Mouse (Mus musculus) limb, embryonic 15.5 days (tissue): ENCODE results near the gene Rpain. TPM values are rescaled to one million over a fixed set of nuclear protein-coding genes. Genes with fewer than 3 reads are reported as not detected.

Experiments
- ATAC-seq: fragments of 200-750 bp; cut with Nextera tagmentation; 2 replicates; pipeline ENCODE4 v1.8.0; 2017; ENCODE audit warnings: low read depth, moderate TSS enrichment; ENCODE audit not compliant: insufficient number of reproducible peaks, low FRiP score, low TSS enrichment
- H3K27ac ChIP-seq: fragments of 300-500 bp; sonication (generic); 2 replicates; pipeline ENCODE4 v1.5.1; 2015; ENCODE audit warnings: moderate library complexity, mild to moderate bottlenecking, inconsistent platforms
- H3K27me3 ChIP-seq: fragments of 300-500 bp; sonication (generic); 2 replicates; pipeline ENCODE4 v1.6.1; 2015; ENCODE audit warnings: inconsistent platforms
- H3K36me3 ChIP-seq: fragments of 300-500 bp; sonication (generic); 2 replicates; pipeline ENCODE4 v1.6.1; 2015; ENCODE audit warnings: inconsistent platforms
- H3K4me1 ChIP-seq: fragments of 300-500 bp; sonication (generic); 2 replicates; pipeline ENCODE4 v1.6.1; 2015; ENCODE audit warnings: inconsistent platforms
- H3K4me2 ChIP-seq: fragments of 300-500 bp; sonication (generic); 2 replicates; pipeline ENCODE4 v1.6.1; 2015; ENCODE audit warnings: mild to moderate bottlenecking, inconsistent platforms
- H3K4me3 ChIP-seq: fragments of 300-500 bp; sonication (generic); 2 replicates; pipeline ENCODE4 v1.5.1; 2015; ENCODE audit warnings: mild to moderate bottlenecking, inconsistent platforms
- H3K9ac ChIP-seq: fragments of 300-500 bp; sonication (generic); 2 replicates; pipeline ENCODE4 v1.6.1; 2015; ENCODE audit warnings: inconsistent platforms
- H3K9me3 ChIP-seq: fragments of 300-500 bp; sonication (generic); 2 replicates; pipeline ENCODE4 v1.6.1; 2016; ENCODE audit warnings: inconsistent platforms
- WGBS: fragments of 180-500 bp; shearing (Covaris S2); methylation state at CpG from one replicate; pipeline ENCODE4 v1.1.7; 2015; 5-methylcytosine and 5-hydroxymethylcytosine counted together
- polyA plus RNA-seq: library from polyadenylated mRNA; unstranded; fragments of >200 nt; fragmentation: Nextera tagmentation; extraction: Ambion mirVana; gene quantifications from 2 replicates; pipeline ENCODE4 v1.2.1, GENCODE M21; 2015

Rpain gene
- 69.1 and 71.5 TPM in 2 replicates for polyA plus RNA-seq

- peak within 1 kb of the TSS; percentile 85 for H3K9ac ChIP-seq
- H3K4me3 ChIP-seq, result peak within 1 kb of the TSS; percentile 82
- WGBS, result under 1% methylated on average over 43 of the region's 43 CpGs
- peaks cover 39% of the 10 kb centered on the region for H3K36me3 ChIP-seq
- peaks cover 16% of the 10 kb centered on the region for H3K4me1 ChIP-seq
- H3K27me3 ChIP-seq, result no peaks in the 10 kb centered on the region
- H3K4me2 ChIP-seq, result peak within 1 kb of the TSS; percentile 91
- peak; percentile 99 for ATAC-seq
- H3K9me3 ChIP-seq, result no peaks in the 10 kb centered on the region
- H3K27ac ChIP-seq, result peak within 1 kb of the TSS; percentile 92
Measured at GRCm38 (mm10) chr11:70969821-70970559, at the start of gene Rpain, which contains the start of gene Nup88. Rpain (plus strand) TSS chr11:70970213. Nup88 (minus strand) TSS chr11:70969973.

GRCm38 (mm10) chr11:70931461-70931860, 38.6 kb upstream of the Rpain start:
- ATAC-seq, result no peak
- no peaks in the 10 kb centered on the region for H3K9me3 ChIP-seq
- peaks cover 49% of the 10 kb centered on the region for H3K36me3 ChIP-seq
- H3K27ac ChIP-seq, result no peak overlapping the region
- H3K4me2 ChIP-seq, result no peak overlapping the region
- no peak overlapping the region for H3K4me3 ChIP-seq
- no peaks in the 10 kb centered on the region for H3K27me3 ChIP-seq
- no peaks in the 10 kb centered on the region for H3K4me1 ChIP-seq
- 82% methylated on average over 5 of the region's 5 CpGs for WGBS
- no peak overlapping the region for H3K9ac ChIP-seq

- Histone ChIP-seq H3K36me3 (peaks cover 70% of the 10 kb centered on the region), H3K4me1 (no peaks in the 10 kb centered on the region), H3K4me2 (no peak overlapping the region), H3K27ac (no peak overlapping the region), H3K27me3 (no peaks in the 10 kb centered on the region), H3K4me3 (no peak overlapping the region), H3K9me3 (no peaks in the 10 kb centered on the region), H3K9ac (no peak overlapping the region)
- WGBS, result 90% methylated on average over 7 of the region's 7 CpGs
- no peak for ATAC-seq
Measured at GRCm38 (mm10) chr11:70935316-70935715, 34.7 kb upstream of the Rpain start.

GRCm38 (mm10) chr11:70942596-70942995, 27.4 kb upstream of the Rpain start:
- H3K9me3 ChIP-seq, result no peaks in the 10 kb centered on the region
- no peaks in the 10 kb centered on the region for H3K27me3 ChIP-seq
- H3K27ac ChIP-seq, result no peak overlapping the region
- H3K36me3 ChIP-seq, result peaks cover 88% of the 10 kb centered on the region
- H3K4me1 ChIP-seq, result no peaks in the 10 kb centered on the region
- H3K4me2 ChIP-seq, result no peak overlapping the region
- no peak for ATAC-seq
- H3K9ac ChIP-seq, result no peak overlapping the region
- WGBS, result 97% methylated on average over 1 of the region's 1 CpGs
- H3K4me3 ChIP-seq, result no peak overlapping the region

- no peaks in the 10 kb centered on the region for H3K9me3 ChIP-seq
- no peaks in the 10 kb centered on the region for H3K27me3 ChIP-seq
- no peaks in the 10 kb centered on the region for H3K4me1 ChIP-seq
- WGBS, result 96% methylated on average over 7 of the region's 7 CpGs
- H3K4me3 ChIP-seq, result no peak overlapping the region
- no peak for ATAC-seq
- no peak overlapping the region for H3K4me2 ChIP-seq
- H3K27ac ChIP-seq, result no peak overlapping the region
- H3K9ac ChIP-seq, result no peak overlapping the region
- peaks cover 89% of the 10 kb centered on the region for H3K36me3 ChIP-seq
Measured at GRCm38 (mm10) chr11:70943651-70944050, 26.4 kb upstream of the Rpain start.

GRCm38 (mm10) chr11:70944935-70945817, 24.8 kb upstream of the Rpain start:
- no peak overlapping the region for H3K27ac ChIP-seq
- ATAC-seq, result no peak
- 87% methylated on average over 4 of the region's 4 CpGs for WGBS
- no peak overlapping the region for H3K9ac ChIP-seq
- no peaks in the 10 kb centered on the region for H3K4me1 ChIP-seq
- no peak overlapping the region for H3K4me2 ChIP-seq
- H3K4me3 ChIP-seq, result no peak overlapping the region
- no peaks in the 10 kb centered on the region for H3K27me3 ChIP-seq
- no peaks in the 10 kb centered on the region for H3K9me3 ChIP-seq
- peaks cover 90% of the 10 kb centered on the region for H3K36me3 ChIP-seq

- Histone ChIP-seq H3K9ac (no peak overlapping the region), H3K36me3 (peaks cover 88% of the 10 kb centered on the region), H3K4me2 (no peak overlapping the region), H3K27me3 (no peaks in the 10 kb centered on the region), H3K27ac (no peak overlapping the region), H3K4me3 (no peak overlapping the region), H3K9me3 (no peaks in the 10 kb centered on the region), H3K4me1 (no peaks in the 10 kb centered on the region)
- 84% methylated on average over 4 of the region's 4 CpGs for WGBS
- no peak for ATAC-seq
Measured at GRCm38 (mm10) chr11:70954711-70955110, 15.3 kb upstream of the Rpain start.

- Histone ChIP-seq H3K4me1 (no peaks in the 10 kb centered on the region), H3K9ac (no peak overlapping the region), H3K4me2 (no peak overlapping the region), H3K27ac (no peak overlapping the region), H3K36me3 (peaks cover 87% of the 10 kb centered on the region), H3K4me3 (no peak overlapping the region), H3K9me3 (no peaks in the 10 kb centered on the region), H3K27me3 (no peaks in the 10 kb centered on the region)
- no peak for ATAC-seq
- 96% methylated on average over 5 of the region's 5 CpGs for WGBS
Measured at GRCm38 (mm10) chr11:70960786-70961554, 9.0 kb upstream of the Rpain start.

- peaks cover 67% of the 10 kb centered on the region for H3K36me3 ChIP-seq
- no peak overlapping the region for H3K4me3 ChIP-seq
- no peak overlapping the region for H3K4me2 ChIP-seq
- no peaks in the 10 kb centered on the region for H3K9me3 ChIP-seq
- no peak overlapping the region for H3K9ac ChIP-seq
- ATAC-seq, result no peak
- WGBS, result 85% methylated on average over 4 of the region's 4 CpGs
- peaks cover 10% of the 10 kb centered on the region for H3K4me1 ChIP-seq
- no peak overlapping the region for H3K27ac ChIP-seq
- no peaks in the 10 kb centered on the region for H3K27me3 ChIP-seq
Measured at GRCm38 (mm10) chr11:70964222-70964907, 5.6 kb upstream of the Rpain start.

- peak overlapping the region; percentile 92 for H3K27ac ChIP-seq
- no peaks in the 10 kb centered on the region for H3K9me3 ChIP-seq
- ATAC-seq, result no peak
- peak overlapping the region; percentile 71 for H3K4me2 ChIP-seq
- H3K4me3 ChIP-seq, result peak overlapping the region; percentile 82
- WGBS, result under 1% methylated on average over 25 of the region's 25 CpGs
- H3K9ac ChIP-seq, result peak overlapping the region; percentile 85
- H3K27me3 ChIP-seq, result no peaks in the 10 kb centered on the region
- H3K36me3 ChIP-seq, result peaks cover 41% of the 10 kb centered on the region
- peaks cover 16% of the 10 kb centered on the region for H3K4me1 ChIP-seq
Measured at GRCm38 (mm10) chr11:70969271-70969794, 680 bp upstream of the Rpain start.
